Mouse (Mus musculus) lung, postnatal 0 days (tissue): ENCODE results near the gene Flt1.

Source experiments
- CTCF ChIP-seq: IDR thresholded peaks from 2 replicates; pipeline ENCODE4 v1.5.1; 2016; ENCODE audit warnings: antibody characterized with exemption, mild to moderate bottlenecking
- EP300 ChIP-seq: IDR thresholded peaks from 2 replicates; pipeline ENCODE4 v1.6.1; 2016; ENCODE audit warnings: antibody characterized with exemption, mild to moderate bottlenecking, control low read depth

- TF ChIP-seq CTCF (peak; percentile 40), EP300 (no peak)
These were observed 109.4 kb downstream of the Flt1 start for GRCm38 (mm10) chr5:147616450-147616849.
